Mouse (Mus musculus): ENCODE measurements at regions not wholly inside any gene's neighbourhood (a gene's known extent, or its start where the extent isn't known, plus 50 kb on each side); places are given as distances from the start of the nearest gene placed in this dataset.

- no peak for DNase-seq (ENCODE audit: low spot score)
These were observed 87.1 kb downstream of the Ankrd50 start for GRCm38 (mm10) chr3:38397615-38397956.

DNA sequence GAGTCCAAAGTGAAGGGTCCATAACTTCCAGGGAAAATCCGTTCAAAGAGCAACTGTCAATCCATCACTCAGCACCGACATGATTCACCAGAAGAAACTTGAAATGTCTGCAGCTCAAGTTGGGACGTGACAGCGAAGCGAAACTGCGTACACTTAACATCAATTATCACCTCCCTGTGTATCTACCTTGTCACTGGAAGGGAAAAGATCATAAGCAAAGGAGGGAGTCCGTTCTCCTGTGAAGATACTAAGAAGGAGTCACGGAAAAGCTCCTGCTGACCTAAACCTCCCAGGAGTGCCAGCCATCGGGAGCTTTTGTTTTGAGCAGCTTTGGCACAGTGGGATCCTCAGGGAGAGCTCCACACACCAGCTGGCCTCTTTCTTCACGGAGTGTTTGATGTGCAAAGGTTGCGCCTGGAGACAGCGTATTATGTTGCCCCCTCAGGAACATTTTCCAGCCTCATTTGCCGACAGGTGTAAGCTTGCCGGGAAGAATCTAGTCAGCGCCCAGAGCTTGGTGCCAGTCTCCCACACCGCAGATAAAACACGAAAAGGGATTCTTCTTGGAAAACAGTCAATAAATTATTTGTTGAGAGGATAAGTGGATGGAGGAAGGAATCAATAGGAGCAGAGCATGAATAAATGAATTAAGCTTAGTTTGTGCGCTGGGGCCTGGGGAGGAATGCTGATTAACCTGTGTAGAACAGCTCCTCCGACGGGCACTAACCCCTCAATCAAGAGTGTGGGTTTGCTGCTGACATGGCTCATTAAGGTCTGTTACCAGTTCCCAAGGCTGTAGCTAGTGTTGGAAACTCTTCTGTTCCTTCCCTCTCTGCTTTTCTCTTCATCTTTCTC lies 87.7 kb downstream of the Ankrd50 start:
- DNase-seq (ENCODE audit: low spot score), result no peak

- no peak for DNase-seq (ENCODE audit: low spot score)
These were observed 90.3 kb downstream of the Ankrd50 start for GRCm38 (mm10) chr3:38394308-38394707.

DNA sequence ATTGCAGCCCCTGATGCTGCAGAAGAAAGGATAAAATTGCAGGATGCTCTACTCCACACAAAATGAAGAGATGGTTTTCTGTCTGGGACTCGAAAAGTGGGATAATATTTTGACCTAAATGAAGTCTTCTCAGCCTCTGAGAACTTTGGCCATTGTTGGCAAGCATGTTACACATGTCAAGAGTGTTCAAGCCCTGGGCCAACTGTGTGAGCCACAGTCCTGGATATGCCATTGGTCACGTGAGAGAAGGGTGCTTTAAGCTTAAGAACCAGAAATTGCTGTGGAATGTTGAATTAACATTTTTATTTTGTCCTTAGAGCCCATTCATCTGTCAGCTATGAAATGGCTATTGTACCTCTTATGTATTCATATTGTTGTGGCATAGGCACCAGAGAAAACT lies 95.0 kb downstream of the Ankrd50 start:
- DNase-seq (ENCODE audit: low spot score), result no peak

GRCm38 (mm10) chr3:38388961-38389360 lies 95.7 kb downstream of the Ankrd50 start:
- DNase-seq (ENCODE audit: low spot score), result no peak

- DNase-seq (ENCODE audit: low spot score), result no peak
These were observed 101.9 kb downstream of the Ankrd50 start for GRCm38 (mm10) chr3:38382743-38383142.

DNA sequence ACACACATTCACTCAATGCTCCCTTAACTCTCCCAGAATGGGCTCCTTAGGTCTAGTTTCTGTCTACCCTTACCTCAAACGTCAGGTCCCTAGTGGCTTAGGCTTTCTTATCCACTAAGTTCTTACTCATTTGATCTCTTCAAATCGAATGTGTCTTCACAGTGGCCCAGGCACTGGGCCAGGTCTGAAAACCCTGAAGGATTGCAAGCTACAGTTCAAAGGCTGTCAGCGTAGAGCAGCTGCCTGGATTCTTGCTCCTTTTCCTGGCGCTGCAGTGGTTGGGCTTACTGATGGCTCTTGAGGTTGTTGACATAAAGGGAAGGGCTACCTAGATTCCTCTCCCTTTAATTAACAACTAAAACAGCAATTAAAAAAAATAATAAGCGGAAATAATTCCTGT lies 103.0 kb downstream of the Ankrd50 start:
- no peak for DNase-seq (ENCODE audit: low spot score)

DNA sequence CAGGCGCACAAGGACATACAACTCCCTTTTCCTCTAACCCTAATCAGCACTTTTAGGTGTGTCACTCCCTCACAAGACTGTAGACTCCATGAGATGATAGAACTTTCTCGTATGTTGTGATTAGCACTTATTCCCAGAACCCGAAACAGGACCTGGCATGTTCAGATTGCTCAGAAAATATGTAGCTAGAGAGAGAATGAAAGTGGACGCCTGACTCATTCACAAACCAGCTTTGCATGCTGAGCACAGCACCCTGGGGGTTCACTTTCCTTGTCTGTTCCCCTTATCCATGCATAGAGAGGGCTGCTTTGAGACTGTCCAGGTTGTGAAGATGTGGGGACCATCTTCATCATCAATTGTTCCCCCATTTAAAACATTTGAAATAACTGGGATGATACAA lies 111.0 kb downstream of the Ankrd50 start:
- no peak for DNase-seq (ENCODE audit: low spot score)

- no peak for DNase-seq (ENCODE audit: low spot score)
These were observed 112.9 kb downstream of the Ankrd50 start for GRCm38 (mm10) chr3:38371702-38372101.

- no peak for DNase-seq (ENCODE audit: low spot score)
These were observed 120.8 kb downstream of the Ankrd50 start for GRCm38 (mm10) chr3:38363888-38364287.

DNA sequence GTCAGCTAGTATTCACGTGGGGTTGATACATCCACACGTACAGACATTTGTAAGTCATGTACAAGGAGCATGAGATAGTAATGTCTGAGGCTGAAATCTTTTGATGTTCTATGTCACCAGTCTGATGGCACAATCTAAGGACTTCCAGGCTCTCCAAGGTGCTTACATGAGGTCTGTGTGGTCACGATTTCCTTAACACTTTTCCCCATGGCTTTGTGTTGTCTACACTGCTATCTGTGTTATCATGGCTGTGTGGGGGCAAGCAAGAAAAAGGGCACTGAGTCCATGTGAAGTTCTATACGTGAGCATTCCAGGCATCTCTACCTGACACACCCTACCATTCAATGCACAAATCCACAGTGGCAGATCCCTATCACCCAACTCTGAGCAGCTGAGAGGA lies 123.2 kb downstream of the Ankrd50 start:
- no peak for DNase-seq (ENCODE audit: low spot score)

- no peak for DNase-seq (ENCODE audit: low spot score)
These were observed 123.7 kb downstream of the Ankrd50 start for GRCm38 (mm10) chr3:38360974-38361373.

- DNase-seq (ENCODE audit: low spot score), result no peak
These were observed 124.2 kb downstream of the Ankrd50 start for GRCm38 (mm10) chr3:38360421-38360921.

DNA sequence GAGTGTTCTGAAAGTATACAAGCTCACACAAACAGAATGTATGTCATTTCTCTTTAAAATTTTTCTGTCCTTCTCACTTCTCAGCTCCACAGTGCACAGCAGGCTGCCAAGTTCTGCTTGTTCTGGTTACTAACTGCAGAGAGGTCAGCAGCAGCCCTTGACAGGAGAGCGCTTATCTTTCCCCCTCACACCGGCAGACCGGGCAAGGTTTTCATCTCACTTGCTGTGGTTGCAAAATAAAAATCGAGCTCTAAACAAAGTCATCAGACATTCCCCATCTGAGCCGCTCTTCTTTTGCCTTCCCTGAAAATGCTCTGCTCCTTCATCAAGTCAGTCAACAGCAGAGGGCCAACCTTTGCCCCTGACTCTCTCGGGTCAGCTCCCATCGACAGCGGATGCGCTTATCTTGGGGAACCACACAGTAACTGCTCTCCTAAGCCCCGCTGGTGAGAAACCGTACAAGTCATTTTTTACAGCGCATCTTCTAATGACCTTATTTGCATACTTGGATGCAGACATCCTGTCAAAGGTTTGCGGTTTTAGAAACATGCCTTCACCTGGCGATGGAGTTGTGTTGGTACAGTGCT lies 126.6 kb downstream of the Ankrd50 start:
- no peak for DNase-seq (ENCODE audit: low spot score)

GRCm38 (mm10) chr3:38344283-38344682 lies 140.4 kb downstream of the Ankrd50 start:
- no peak for DNase-seq (ENCODE audit: low spot score)

DNA sequence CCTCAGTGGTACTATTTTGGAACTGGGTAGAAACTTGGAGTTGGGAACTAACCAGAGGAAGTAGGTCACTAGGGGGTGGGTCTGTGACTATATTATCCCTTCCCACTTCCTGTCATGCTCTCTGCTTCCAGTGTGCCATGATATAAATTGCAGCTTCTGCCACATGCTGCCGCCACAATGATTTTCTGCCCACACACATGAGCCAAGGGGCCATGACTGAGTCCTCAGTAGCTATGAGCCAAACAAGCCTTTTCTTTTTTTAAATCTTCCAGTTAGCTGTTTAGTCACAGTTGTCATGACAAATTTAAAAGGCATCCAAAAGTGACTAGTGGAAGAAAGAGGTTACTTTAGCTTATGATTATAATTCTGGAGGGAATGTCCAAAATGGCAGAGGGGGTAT lies 143.0 kb downstream of the Ankrd50 start:
- no peak for DNase-seq (ENCODE audit: low spot score)

- no peak for DNase-seq (ENCODE audit: low spot score)
These were observed 151.2 kb downstream of the Ankrd50 start for GRCm38 (mm10) chr3:38333321-38333910.

- DNase-seq (ENCODE audit: low spot score), result no peak
These were observed 153.5 kb downstream of the Ankrd50 start for GRCm38 (mm10) chr3:38331169-38331568.

GRCm38 (mm10) chr3:38327286-38327685 lies 157.4 kb downstream of the Ankrd50 start:
- no peak for DNase-seq (ENCODE audit: low spot score)

GRCm38 (mm10) chr3:38326211-38326610 lies 158.4 kb downstream of the Ankrd50 start:
- no peak for DNase-seq (ENCODE audit: low spot score)

- no peak for DNase-seq (ENCODE audit: low spot score)
These were observed 160.0 kb downstream of the Ankrd50 start for GRCm38 (mm10) chr3:38324663-38325062.

DNA sequence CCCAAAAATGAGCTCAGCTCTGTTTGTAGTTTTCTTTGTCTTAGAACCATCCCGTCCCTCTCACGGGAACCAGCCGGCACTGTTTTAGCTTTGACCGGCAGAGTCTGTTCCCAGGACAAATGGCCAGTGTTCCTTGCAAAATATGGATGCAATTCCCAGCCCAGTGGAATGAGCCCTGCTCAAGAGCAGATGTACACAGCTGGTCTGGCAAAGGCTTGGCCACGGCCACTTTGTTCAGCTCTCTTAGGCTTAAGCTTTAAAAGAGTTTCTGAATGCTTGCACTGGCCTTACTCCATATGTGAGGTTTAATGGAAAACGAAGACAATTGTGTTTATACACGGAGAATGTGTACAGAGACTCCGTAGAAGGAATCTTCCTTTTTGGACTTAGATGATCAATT lies 162.2 kb downstream of the Ankrd50 start:
- no peak for DNase-seq (ENCODE audit: low spot score)

DNA sequence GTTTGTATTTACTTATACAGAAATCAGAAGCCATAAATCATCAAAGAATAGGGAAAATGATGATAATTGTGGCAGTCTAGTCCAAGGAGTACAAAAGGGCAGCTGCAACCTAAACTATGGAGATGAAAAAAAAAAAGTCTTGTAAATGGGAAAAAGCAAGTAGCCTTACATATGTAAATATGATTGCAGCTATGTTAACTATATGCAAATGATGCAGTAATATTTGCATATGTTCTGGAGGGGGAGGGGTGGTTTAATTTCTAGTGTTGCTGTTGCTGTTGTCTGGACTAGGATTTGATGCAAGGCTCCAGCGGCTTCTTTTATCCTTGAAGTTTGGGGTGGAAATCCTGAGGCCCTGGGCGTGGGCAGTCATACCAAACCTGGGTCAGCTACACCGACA lies 163.0 kb downstream of the Ankrd50 start:
- DNase-seq (ENCODE audit: low spot score), result no peak

Measured in ovary, postnatal 10 days (tissue).